Mouse (Mus musculus) cerebellum, adult 8-10 months (tissue): ENCODE data around the gene Ide.

ENCODE experiments used
- DNase-seq: peaks from one replicate; pipeline ENCODE4 v3.0.0; 2022

The Ide gene

DNA sequence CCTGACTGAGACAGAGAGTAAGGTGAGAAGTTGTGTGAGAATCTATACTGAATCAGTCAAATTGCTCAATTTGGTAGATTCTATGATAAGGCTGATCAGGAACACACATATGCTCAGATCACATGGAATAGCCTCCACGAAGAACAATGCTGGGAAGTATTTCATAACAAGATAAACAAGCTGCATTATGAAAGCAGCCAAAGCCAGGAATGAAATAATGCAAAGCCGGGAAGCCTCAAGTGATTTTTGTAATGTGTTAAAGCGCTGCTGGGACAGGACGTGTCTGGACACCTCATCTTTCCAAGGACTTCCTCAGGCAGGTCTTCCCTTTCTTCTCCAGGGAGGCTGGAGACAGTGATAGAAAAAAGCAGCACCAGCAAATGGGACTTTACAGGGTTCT is 4.9 kb downstream of the Ide start:
- DNase-seq = no peak

DNA sequence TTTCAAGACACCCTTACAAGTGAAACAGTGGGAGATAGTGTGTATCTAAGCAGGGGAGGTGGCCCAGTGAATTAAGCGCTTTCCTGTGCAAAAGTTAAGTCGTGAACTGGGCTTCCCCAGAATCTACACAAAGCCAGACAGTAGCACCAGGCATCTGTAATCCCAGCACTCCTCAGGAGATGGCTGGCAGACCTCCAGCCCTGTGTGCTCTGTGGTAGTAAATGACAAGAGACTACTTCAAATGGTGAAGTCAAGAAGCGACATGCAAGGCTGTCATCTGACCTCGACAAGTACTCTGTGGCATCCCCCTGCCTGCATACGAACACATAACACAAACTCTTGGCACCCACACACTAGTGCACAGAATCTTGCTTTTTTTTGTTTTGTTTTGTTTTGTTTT is 10.4 kb downstream of the Ide start:
- no peak for DNase-seq

DNA sequence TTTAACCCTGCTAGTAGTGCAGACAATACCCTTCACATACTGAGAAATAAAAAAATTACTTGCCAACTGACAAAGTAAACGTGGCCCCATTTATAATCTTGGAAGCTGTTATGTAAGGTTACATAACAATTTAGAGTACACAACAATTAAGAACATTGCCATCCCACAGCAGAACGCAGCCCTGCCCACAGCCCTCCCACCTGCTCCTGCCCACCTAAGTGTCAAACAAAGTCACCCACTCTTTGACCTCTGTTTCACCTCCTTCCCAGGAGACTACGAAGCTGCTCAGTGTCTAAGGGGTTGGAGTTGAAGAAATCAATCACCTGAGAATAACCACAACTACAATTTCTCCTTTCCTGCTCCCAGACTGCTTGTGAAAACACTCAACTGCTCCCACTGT is 14.1 kb downstream of the Ide start:
- no peak for DNase-seq

DNA sequence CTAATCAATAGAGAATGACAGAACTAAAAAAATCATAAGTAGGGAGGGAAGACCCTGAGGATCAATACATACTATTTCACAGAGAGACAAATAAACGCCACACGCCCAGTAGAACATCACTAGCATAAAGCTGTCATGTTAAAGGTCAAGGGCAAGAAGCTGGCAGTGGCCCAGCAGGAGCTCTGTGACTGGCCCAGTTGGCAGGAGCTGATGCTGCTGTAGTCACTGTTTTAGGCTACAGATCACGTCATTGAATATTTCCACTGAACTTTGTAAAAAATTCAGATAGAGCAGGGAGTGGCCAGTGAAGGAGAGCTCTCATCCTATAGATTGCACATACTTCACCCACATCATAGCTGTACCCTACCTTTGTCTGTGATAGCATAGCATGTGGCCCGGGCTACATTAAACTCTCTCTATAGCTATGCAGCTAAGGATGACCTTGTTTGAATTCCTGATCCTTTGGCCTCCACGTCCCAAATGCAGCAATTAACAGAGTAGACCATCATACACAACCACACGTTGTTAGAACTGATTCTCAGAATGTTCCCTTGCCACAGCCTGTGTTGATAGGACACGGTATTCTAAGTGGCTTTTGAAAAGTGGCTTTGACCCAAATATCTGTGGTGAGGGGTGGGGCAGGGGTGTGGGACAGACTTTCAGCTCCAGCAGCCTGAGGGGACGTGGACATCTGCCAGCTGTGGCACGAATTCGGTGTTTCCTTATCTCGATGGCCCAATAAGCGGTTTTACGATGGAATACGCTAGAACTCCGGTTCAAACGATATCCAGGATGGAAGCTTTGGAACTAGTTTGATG is 16.6 kb downstream of the Ide start:
- DNase-seq = no peak

DNA sequence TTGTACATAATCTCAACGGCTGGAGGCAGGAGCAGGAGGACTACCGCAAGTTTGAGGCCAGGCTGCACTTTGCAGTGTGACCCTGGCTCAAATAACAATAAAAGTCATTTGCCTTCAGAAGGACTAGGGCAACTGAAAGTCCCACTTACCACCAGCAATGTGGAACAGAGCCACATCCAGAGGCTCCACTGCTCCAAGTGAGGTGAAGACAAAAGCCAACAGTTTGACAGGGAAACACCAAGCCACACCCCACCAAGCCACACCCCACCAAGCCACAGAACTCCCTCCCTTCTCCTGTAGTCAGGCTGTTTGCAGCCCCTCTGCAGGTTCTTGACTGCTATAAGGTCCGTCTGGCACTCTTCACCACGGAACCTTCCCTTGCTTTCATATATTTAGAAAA is 20.3 kb downstream of the Ide start:
- DNase-seq = no peak

DNA sequence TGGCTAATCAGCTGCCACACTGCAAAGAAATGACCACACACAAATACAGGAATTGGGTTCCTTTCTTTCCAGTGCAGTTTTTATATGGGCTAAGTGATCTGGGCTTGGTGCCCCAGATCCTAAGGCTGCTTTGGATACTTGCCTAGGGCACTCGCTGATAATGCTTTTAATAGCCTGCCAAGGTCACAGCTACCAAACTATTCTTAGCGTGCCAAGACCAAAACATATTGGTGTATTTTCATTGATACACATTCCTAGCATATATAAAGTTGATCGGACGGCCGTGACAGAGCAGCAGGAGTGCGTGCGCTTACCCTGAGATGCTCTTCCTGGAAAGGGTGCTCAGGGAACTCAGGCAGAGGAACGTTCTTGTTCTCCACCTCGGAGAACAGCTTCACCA is 22.6 kb downstream of the Ide start:
- DNase-seq = peak; percentile 40

DNA sequence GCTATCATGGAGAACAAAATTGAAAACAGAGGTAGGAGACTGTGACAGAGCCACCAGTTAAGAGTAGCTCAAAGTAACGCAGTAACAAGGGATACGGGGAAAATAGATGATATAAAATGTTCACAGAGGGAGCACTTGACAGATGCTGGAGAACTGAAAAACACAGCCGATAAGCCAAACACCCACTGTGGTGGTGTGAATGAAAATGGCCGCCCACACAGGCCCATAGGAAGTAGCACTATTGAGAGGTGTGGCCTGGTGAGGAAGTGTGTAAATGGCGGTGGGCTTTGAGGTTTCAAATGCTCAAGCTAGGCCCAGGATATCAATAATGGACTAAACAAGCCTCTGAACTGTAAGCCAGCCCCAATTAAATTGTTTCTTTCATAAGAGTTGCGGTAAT is 26.2 kb downstream of the Ide start:
- no peak for DNase-seq

DNA sequence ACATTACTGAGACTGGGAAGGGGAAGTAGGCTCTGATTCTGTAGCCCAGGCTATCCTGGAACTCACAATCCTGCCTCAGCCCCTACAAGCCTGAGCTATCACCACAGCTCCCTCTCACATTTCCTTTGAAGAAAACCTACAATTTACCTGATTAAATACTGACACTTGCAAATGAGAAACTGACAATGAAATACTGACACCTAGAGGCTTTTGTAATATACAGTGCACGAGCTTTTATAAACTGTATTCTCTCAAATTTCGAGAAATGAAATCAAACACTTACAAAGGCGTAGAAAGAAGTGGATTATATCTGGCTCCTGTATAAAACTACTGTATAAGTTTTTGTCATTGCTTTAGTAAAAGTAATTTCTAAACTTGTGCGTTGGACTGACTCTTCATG is 27.5 kb downstream of the Ide start:
- DNase-seq = no peak

DNA sequence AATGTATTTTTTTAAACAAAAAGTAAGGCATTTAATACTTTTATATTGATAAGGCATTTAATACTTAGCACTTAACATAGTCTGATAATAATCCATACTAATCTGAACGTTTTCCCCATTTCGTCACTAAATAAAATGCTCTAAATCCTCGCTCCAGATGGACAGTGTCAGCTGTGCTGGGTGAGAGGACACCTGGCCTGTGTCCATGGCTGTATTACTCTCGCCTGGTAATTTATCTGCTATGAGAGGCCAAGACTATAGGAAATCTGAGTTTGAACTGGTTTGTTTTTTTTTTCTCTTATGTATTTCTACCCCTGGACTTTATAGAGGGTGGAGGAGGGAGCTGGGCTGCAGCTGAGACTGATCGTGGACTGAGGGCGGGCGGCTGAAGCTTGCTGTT is 28.7 kb downstream of the Ide start:
- peak; percentile 37 for DNase-seq

DNA sequence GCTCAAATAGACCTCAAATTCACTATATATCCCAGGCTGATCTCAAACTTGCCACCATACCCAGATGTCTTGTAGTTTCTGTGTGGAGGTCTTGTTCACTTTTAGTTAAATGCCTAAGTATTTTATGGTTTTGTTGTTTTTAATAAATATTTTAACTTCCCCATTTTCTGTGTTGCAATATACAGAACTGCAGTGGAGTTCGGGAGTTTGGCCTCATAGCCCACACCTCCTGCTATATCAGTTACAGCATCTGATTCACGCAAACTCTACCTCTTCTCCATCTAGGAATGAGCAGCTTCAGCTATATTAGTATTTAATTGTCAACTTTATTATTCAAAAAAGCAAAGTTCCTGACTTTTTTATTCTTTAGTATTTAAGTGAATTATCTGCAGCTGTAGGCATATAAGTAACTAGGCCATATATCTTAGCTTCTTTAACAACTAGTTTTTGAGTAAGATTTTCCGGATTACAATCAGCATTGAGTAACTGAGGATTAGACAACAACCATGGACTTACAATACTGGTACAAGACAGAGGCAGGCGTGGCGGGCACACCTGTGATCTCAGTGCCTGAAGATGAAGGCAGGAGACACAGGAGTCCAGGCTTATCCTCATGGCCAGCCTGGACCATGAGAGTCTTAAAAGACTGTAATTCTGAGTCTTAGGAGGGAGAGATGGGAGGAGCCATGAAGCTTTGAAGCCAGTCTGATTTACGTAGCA is 29.7 kb downstream of the Ide start:
- no peak for DNase-seq

DNA sequence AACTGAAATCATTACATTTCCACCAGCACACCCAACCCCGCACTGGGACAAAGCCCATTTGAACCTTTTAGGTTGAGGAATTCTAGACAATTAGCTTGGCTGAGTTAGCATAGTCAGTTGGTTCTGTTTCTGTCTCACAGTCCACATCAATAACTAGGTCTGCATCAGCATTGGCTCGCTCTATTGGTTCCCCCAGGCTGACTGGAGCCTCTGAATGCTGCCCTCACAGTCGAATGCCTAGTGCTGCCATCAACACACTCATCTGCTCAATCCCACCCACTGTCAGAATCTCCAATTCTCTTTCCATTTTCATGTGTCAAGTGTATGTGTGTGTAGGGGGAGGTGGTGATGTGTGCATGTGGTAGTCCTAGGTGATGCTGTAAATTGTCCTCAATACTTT is 31.5 kb downstream of the Ide start:
- DNase-seq = no peak

DNA sequence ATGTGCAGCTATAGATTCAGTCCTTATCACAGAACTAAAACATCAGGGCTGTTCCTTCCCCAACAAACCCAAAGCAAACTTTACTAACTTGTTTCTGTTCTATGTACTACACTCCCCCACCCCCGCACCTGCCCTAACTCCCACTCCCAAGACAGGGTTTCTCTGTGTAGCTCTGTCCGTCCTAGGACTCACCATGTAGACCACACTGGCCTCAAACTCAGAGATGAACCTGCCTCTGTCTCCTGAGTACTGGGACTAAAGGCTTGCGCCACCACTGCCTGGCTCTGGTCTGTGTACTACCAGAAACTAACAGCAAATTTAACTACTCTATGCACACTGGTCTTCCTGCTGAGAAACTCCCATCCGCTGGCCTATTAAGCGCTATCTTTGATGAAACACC is 32.8 kb downstream of the Ide start:
- no peak for DNase-seq

DNA sequence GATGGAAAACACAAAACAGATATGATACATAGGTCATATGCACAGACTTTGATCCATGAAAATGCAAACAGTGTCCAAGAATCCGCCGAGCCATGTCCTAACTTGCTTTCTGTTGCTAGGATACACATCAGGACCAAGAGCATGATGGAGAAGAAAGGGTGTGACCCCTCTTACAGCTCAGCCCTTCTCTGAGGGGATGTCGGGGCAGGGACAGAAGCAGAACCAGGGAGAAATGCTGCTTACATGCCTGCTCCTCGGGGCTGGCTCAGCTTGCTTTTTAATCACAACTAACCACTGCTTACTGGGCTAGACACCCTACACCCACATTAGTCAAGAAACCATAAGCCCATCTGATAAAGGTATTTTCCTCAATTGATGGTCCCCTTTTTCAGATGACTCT is 33.6 kb downstream of the Ide start:
- no peak for DNase-seq

DNA sequence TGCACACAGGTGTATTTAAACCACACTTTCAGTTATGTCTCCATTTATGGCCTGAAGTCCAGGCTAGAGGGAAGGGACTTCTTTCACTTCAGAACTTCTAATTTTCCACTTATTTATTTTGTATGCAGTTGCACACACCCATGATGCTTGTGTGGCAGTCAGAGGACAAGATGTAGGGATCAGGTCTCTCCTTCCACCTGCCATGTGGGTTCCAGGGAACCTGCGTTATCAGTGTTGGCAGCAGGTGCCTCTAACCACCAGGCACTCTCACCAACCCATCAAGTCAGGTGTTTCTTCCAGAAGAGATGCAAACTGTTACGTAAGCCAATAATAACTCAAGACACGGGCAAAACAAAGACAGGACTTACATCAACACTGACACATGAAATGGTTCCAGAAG is 35.9 kb downstream of the Ide start:
- no peak for DNase-seq

DNA sequence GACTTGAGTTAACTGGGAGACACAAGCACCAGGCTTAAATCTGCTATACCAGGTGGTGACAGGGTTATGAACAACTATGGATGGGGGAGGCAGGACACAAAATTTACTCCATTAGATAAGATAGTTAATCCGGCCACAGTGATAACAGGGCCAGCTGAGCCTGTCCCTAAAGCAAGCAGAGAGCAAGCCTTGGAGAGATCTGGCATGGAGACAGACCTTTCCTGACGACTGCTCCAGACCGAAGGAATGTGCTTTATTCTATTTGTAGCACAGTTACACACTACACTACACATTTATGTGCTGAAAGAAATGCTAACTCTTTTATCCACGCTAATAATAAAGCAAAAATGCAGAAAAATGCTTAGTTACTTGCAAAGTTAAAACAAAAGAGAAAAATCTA is 46.0 kb downstream of the Ide start:
- no peak for DNase-seq

DNA sequence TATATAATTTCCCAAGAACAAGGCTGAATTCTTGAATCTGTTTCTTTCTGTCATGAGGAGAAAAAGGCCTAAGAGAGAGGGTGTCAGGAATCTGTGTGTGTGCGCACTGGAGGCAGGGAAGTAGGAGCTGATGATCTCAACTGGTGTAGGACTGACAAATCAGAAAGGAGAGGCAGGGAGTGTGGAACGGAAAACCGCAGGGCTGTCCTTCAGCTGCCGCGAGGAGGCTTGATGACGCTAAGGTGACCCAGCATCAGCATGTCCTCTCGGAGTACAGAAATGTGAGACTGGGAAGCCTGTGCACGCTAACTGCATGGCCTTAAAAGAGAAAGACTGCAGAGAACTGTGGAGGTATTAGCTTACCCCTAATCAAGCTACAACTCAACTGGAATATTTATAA is 46.7 kb downstream of the Ide start:
- no peak for DNase-seq

DNA sequence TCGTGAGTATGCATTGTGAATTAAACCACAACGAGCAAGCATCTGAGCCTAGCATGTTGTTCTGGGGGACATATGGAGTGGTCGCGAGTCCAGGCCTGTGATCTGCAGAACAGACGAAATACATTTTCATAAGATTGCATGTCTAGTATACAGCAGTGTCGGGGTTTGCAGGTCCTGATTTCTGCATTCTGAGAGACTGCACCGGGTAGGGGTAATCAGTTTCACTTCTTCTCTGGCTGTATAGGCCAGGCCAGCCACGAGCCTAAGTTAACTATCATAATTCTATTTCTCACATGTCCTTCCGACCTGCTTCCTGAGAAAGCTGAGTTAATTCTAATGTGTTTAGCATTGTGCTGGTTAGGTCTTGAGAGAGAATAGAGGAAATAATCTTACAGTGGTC is 52.9 kb downstream of the Ide start:
- no peak for DNase-seq

DNA sequence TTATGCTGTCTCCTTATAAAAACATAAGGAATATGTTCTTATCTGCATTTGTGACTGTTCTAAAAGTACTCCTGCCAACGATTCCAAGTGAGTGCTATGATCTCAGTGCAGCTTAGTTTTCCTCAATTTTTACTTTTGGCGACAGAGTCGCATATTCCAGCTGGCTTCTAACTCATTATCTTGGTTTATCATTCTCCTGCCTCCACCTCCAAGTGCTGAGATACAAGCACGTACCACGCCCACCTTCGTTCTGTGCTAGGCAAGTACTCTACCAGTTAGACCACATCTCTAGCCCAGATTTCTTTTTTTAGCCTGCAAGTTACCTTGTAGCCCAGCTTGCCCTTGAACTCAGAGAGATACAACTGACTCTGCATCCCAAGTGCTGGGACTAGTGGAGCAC is 54.5 kb downstream of the Ide start:
- DNase-seq = no peak

DNA sequence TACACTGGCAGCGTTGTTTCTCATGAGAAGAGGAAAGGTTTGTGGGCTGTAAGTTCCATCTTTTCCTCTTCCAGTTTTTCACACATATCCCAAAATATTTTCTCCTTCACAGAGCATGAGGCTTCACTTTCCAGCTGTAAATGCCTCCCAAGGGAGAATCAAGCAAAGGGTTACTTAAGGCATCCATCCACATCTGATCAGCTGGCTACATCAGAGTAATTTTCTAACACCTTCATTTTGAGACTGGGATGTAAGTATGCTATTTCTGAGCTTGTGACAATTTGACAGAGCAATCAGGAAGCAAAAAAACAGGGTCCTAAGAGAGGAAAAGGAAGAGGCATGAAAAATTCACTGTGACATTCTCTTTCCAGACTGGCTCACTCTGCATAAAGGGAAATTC is 55.9 kb downstream of the Ide start:
- DNase-seq = no peak

DNA sequence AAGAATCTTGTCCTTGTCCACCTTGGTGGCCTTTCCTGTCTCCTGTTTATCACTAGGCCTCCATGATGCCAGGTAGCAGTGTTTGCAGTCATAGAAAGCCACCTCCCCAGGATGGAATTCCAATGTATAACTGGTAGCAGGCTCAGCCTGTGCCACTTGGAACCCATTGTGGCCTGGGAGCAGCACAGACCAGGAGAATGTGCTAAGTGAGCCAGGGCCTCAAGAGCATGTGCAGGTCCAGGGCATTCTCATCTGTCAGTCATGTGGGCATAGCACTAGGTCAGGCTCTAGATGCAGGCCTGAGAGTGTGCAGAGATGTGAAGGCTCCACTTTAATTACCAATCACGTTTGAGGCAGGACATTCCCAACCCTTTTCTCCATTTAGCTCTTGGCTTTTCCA is 58.5 kb downstream of the Ide start:
- no peak for DNase-seq

DNA sequence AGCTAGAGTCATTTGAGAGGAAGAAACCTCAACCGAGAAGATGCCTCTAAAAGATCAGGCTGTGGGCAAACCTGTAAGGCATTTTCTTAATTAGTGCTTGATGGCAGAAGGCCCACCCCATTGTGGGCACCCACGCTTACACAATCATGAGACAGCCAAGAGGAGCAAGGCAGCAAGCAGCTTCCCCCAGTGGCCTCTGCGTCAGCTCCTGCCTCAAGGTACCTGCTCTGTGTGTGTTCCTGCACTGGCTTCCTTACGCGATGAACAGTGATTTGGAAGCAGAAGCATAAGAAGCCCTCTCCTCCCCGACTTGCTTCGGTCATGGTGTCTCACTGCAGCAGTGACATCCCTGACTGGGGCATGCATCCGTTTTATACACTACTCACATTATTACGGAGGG is 62.1 kb downstream of the Ide start:
- no peak for DNase-seq

DNA sequence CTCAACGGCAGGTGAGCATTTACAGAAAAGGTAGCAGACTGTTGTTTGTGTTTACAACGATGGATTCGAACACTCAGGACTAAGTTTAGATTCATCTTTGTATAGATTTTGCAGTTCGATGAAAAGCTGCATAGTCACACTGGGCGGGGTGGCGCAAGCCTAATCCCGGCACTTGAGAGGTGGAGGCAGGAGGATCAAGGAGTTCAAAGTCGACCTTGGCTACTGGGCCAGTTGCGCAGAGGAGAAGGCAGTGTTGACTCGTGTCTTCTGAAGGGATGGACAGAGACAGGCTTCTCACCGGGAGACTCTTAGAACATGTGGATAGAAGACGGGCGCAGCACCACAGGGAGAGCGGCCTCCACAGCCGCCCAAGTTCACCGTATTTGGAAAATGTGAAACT is 68.5 kb downstream of the Ide start:
- DNase-seq = no peak

DNA sequence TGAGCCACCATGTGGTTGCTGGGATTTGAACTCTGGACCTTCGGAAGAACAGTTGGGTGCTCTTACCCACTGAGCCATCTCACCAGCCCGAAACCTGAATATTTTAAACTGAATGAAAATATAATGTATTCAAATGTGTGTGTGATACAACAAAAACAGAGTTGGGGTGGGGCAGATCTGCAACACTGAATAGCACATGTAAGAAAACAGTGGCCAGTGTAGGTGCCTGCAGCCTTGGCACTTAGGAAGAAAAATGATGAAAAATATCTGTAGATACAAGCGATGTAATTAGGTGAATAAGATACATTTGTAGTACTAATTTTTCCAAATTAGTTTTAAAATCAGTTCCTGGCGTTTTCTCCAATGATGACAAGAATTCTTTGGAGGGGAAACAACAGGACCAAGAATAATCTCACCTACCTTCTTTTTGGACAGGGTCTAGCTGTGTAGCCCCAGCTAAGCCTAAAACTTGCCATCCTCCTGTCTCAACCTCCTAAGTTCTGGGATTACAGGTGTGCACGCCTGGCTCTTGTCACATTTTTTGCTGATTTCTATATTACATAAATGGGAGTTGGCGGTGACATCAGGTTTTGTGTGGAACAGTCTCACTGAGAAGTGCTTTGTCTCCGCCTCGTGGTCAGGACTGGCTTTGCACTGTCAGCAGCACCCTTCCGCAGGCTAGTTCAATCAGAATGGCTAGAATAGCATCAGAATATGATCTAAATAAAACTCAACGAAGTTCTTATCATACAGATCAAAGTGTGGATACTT is 72.1 kb downstream of the Ide start:
- peak; percentile 97 for DNase-seq
